15 mouse cellular contexts compared by ENCODE assay signal in the genomic region with DNA sequence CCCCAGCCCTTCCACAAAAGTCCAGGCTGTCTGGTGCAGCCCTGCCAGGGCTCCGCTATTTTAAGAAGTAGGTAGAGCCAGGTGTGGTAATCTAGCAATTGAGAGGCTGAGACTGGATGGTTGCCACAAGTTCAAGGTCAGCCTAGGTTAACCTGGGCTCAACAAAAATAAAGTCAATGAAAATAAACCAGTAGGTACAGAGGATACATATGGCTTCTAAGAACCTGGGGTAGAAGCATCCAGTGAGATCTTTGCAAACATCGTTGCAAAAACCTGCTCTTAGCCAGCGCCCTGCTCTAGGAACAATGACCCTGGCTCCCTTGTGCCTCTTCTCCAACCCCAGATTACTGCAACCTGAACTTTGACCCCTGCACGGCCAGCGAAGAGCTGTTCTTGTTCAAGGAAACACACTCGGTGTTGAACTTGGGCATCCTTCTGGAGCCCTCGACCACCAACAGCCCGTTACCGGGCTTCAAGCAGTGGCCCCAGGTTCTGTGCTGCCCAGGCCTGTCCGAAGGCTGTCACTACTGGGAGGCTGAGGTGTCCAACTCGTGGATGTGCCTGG. TPM values are rescaled to one million over a fixed set of nuclear protein-coding genes. Genes with fewer than 3 reads are reported as not detected.
DNase-seq lines count a peak whose midpoint lies in the region; ATAC-seq and TF ChIP-seq lines count a peak whose summit lies in the region.
"Had no signal": no experiment of that assay in that cellular context is flagged by ENCODE, and none has a peak within 500 bp of the region (broad histone marks: within the 10 kb centered on the region; RNA-seq: fewer than 3 reads in every experiment).

No protein-coding gene starts in this region.

- no peaks in the 10 kb centered on the region for H3K9me3 ChIP-seq in embryonic facial prominence, embryonic 15.5 days (replicated peaks)
- H3K9me3 ChIP-seq in embryonic facial prominence, embryonic 10.5 days, result no peaks in the 10 kb centered on the region
- H3K9me3 ChIP-seq in kidney, postnatal 0 days (replicated peaks; ENCODE audit: low read length), result no peaks in the 10 kb centered on the region
- H3K9me3 ChIP-seq in stomach, embryonic 15.5 days, result no peaks in the 10 kb centered on the region
- H3K9me3 ChIP-seq: limb, embryonic 12.5 days; midbrain, embryonic 15.5 days; neural tube, embryonic 13.5 days had no signal

- no peaks in the 10 kb centered on the region for H3K27me3 ChIP-seq in embryonic facial prominence, embryonic 15.5 days
- H3K27me3 ChIP-seq in embryonic facial prominence, embryonic 10.5 days (replicated peaks; ENCODE audit: low read depth, poor library complexity, severe bottlenecking), result no peaks in the 10 kb centered on the region; the same call in 1 of the 2 replicates
- no peaks in the 10 kb centered on the region for H3K27me3 ChIP-seq in kidney, postnatal 0 days (ENCODE audit: insufficient read depth, low read length)
- H3K27me3 ChIP-seq in stomach, embryonic 15.5 days (replicated peaks), result 0 out of 2 replicates have a peak, but pooled peaks cover 3% of the 10 kb centered on the region
- H3K27me3 ChIP-seq: limb, embryonic 12.5 days; midbrain, embryonic 15.5 days; neural tube, embryonic 13.5 days had no signal

- H3K27ac ChIP-seq in embryonic facial prominence, embryonic 15.5 days (replicated peaks), result no peak overlapping the region
- H3K27ac ChIP-seq in embryonic facial prominence, embryonic 10.5 days (replicated peaks), result no peak overlapping the region
- H3K27ac ChIP-seq in kidney, postnatal 0 days, result peak overlapping the region; percentile 89
- H3K27ac ChIP-seq in stomach, embryonic 15.5 days, result peak overlapping the region; percentile 33; the same call in 1 of the 2 replicates
- H3K27ac ChIP-seq in layer of hippocampus, adult 2 months, result no peak overlapping the region
- H3K27ac ChIP-seq: limb, embryonic 12.5 days; midbrain, embryonic 15.5 days; neural tube, embryonic 13.5 days had no signal

- no peaks in the 10 kb centered on the region for H3K36me3 ChIP-seq in embryonic facial prominence, embryonic 15.5 days
- H3K36me3 ChIP-seq in embryonic facial prominence, embryonic 10.5 days (replicated peaks), result no peaks in the 10 kb centered on the region
- no peaks in the 10 kb centered on the region for H3K36me3 ChIP-seq in kidney, postnatal 0 days (ENCODE audit: insufficient read depth, low read length)
- no peaks in the 10 kb centered on the region for H3K36me3 ChIP-seq in stomach, embryonic 15.5 days
- H3K36me3 ChIP-seq: limb, embryonic 12.5 days; midbrain, embryonic 15.5 days; neural tube, embryonic 13.5 days had no signal

- no peak for DNase-seq in embryonic facial prominence, embryonic 10.5 days (ENCODE audit: low spot score)
- peak; percentile 62 for DNase-seq in kidney, adult 11 months
- DNase-seq in kidney, postnatal 10 days, result no peak
- no peak for DNase-seq in kidney, postnatal 0 days (ENCODE audit: low spot score)
- no peak for DNase-seq in adrenal gland, postnatal 14 days
- DNase-seq in layer of hippocampus, adult 2 months (ENCODE audit: low spot score in 2 of 2), result no peak
- DNase-seq: gastrocnemius, postnatal 36 days; lung, postnatal 36 days had no signal

- H3K4me1 ChIP-seq in embryonic facial prominence, embryonic 15.5 days, result no peaks in the 10 kb centered on the region
- peaks cover 37% of the 10 kb centered on the region for H3K4me1 ChIP-seq in embryonic facial prominence, embryonic 10.5 days
- H3K4me1 ChIP-seq in kidney, postnatal 0 days (replicated peaks; ENCODE audit: insufficient read depth, low read length), result peaks cover 2% of the 10 kb centered on the region; the same call in 1 of the 2 replicates
- H3K4me1 ChIP-seq in stomach, embryonic 15.5 days, result peaks cover 8% of the 10 kb centered on the region
- H3K4me1 ChIP-seq: midbrain, embryonic 15.5 days; neural tube, embryonic 13.5 days had no signal

- no peak for TF ChIP-seq CTCF in kidney, postnatal 0 days (IDR thresholded peaks at IDR 0.05; ENCODE audit: low read depth)
- no peak for TF ChIP-seq CTCF in layer of hippocampus, adult 2 months (conservative IDR thresholded peaks at IDR 0.05)

- H3K9ac ChIP-seq in embryonic facial prominence, embryonic 15.5 days, result no peak overlapping the region
- H3K9ac ChIP-seq in kidney, postnatal 0 days (ENCODE audit: low read depth, low read length), result no peak overlapping the region
- H3K9ac ChIP-seq in stomach, embryonic 15.5 days, result no peak overlapping the region
- H3K9ac ChIP-seq: limb, embryonic 12.5 days; midbrain, embryonic 15.5 days; neural tube, embryonic 13.5 days had no signal

- WGBS in embryonic facial prominence, embryonic 15.5 days, result 81% methylated on average over 11 of the region's 11 CpGs
- WGBS in embryonic facial prominence, embryonic 10.5 days, result 86% methylated on average over 11 of the region's 11 CpGs
- 82% methylated on average over 11 of the region's 11 CpGs for WGBS in kidney, postnatal 0 days
- WGBS in stomach, embryonic 15.5 days, result 77% methylated on average over 11 of the region's 11 CpGs

- no peak overlapping the region for H3K4me3 ChIP-seq in embryonic facial prominence, embryonic 15.5 days (replicated peaks)
- H3K4me3 ChIP-seq in embryonic facial prominence, embryonic 10.5 days, result no peak overlapping the region
- H3K4me3 ChIP-seq in kidney, postnatal 0 days (replicated peaks; ENCODE audit: low read depth, low read length), result no peak overlapping the region
- H3K4me3 ChIP-seq in stomach, embryonic 15.5 days (replicated peaks), result no peak overlapping the region
- no peak overlapping the region for H3K4me3 ChIP-seq in layer of hippocampus, adult 2 months
- H3K4me3 ChIP-seq: limb, embryonic 12.5 days; midbrain, embryonic 15.5 days; neural tube, embryonic 13.5 days had no signal

- H3K4me2 ChIP-seq in embryonic facial prominence, embryonic 15.5 days (replicated peaks), result no peak overlapping the region
- H3K4me2 ChIP-seq in kidney, postnatal 0 days (ENCODE audit: low read length), result no peak overlapping the region
- H3K4me2 ChIP-seq in stomach, embryonic 15.5 days, result no peak overlapping the region
- H3K4me2 ChIP-seq: limb, embryonic 12.5 days; midbrain, embryonic 15.5 days; neural tube, embryonic 13.5 days had no signal

- ATAC-seq in embryonic facial prominence, embryonic 15.5 days (ENCODE audit: insufficient number of reproducible peaks, low FRiP score, low TSS enrichment, low read depth), result 0 out of 2 replicates have a peak, but pooled peaks have one; percentile 40
- no peak for ATAC-seq in kidney, postnatal 0 days (replicated peaks; ENCODE audit: low FRiP score, low read depth)
- ATAC-seq in stomach, embryonic 15.5 days (ENCODE audit: insufficient read depth, low FRiP score, low read depth), result no peak
- ATAC-seq: hindbrain, embryonic 16.5 days; midbrain, embryonic 15.5 days had no signal

RNA-seq across cellular contexts. Expression of a gene that starts 7.1 kb away (rescaled TPM):
- polyA plus RNA-seq in embryonic facial prominence, embryonic 15.5 days (2015; fragmentation: Nextera tagmentation; extraction: Ambion mirVana), result not detected in 2 replicates
- 0.15 TPM in 1 of 2 replicates, not detected in the other for polyA plus RNA-seq in embryonic facial prominence, embryonic 10.5 days (2016; fragmentation: Nextera tagmentation; extraction: Ambion mirVana)
- polyA plus RNA-seq in kidney, postnatal 0 days (2015; fragmentation: Nextera tagmentation; extraction: Ambion mirVana), result 0.13 and 0.49 TPM in 2 replicates
- polyA plus RNA-seq in stomach, embryonic 15.5 days (2015; fragmentation: Nextera tagmentation; extraction: Ambion mirVana), result 0.23 and 0.35 TPM in 2 replicates
- not detected in 2 replicates for total RNA-seq in adrenal gland, postnatal 14 days (2021)
- not detected for total RNA-seq in layer of hippocampus, adult 2 months (2021)
- total RNA-seq: gastrocnemius, postnatal 36 days had no signal
- polyA plus RNA-seq: limb, embryonic 12.5 days; midbrain, embryonic 15.5 days; neural tube, embryonic 13.5 days had no signal

RNA-seq across cellular contexts. Expression of a gene that starts 14.9 kb away (rescaled TPM):
- 0.22 and 0.36 TPM in 2 replicates for polyA plus RNA-seq in embryonic facial prominence, embryonic 15.5 days (2015; fragmentation: Nextera tagmentation; extraction: Ambion mirVana)
- 0.28 and 0.34 TPM in 2 replicates for polyA plus RNA-seq in embryonic facial prominence, embryonic 10.5 days (2016; fragmentation: Nextera tagmentation; extraction: Ambion mirVana)
- 47.7 and 51.1 TPM in 2 replicates for polyA plus RNA-seq in kidney, postnatal 0 days (2015; fragmentation: Nextera tagmentation; extraction: Ambion mirVana)
- polyA plus RNA-seq in stomach, embryonic 15.5 days (2015; fragmentation: Nextera tagmentation; extraction: Ambion mirVana), result 2.3 and 3.1 TPM in 2 replicates
- total RNA-seq in adrenal gland, postnatal 14 days (2021), result 1.2 and 1.3 TPM in 2 replicates
- not detected for total RNA-seq in layer of hippocampus, adult 2 months (2021)
- total RNA-seq: layer of hippocampus, postnatal 10 days had no signal
- polyA plus RNA-seq: limb, embryonic 12.5 days had no signal

RNA-seq across cellular contexts. Expression of a gene that starts 27.5 kb away (rescaled TPM):
- 18.1 and 18.5 TPM in 2 replicates for polyA plus RNA-seq in embryonic facial prominence, embryonic 15.5 days (2015; fragmentation: Nextera tagmentation; extraction: Ambion mirVana)
- 14.8 and 17.3 TPM in 2 replicates for polyA plus RNA-seq in embryonic facial prominence, embryonic 10.5 days (2016; fragmentation: Nextera tagmentation; extraction: Ambion mirVana)
- 19.8 and 22.2 TPM in 2 replicates for polyA plus RNA-seq in kidney, postnatal 0 days (2015; fragmentation: Nextera tagmentation; extraction: Ambion mirVana)
- polyA plus RNA-seq in stomach, embryonic 15.5 days (2015; fragmentation: Nextera tagmentation; extraction: Ambion mirVana), result 14.6 and 15.6 TPM in 2 replicates
- total RNA-seq in adrenal gland, postnatal 14 days (2021), result 39.1 and 45.2 TPM in 2 replicates
- total RNA-seq in layer of hippocampus, adult 2 months (2021), result 10 to 100 TPM; 74.5 to 74.6 TPM

RNA-seq across cellular contexts. Expression of a gene that starts 27.6 kb away (rescaled TPM):
- polyA plus RNA-seq in embryonic facial prominence, embryonic 15.5 days (2015; fragmentation: Nextera tagmentation; extraction: Ambion mirVana), result 815 and 841 TPM in 2 replicates
- 880 and 890 TPM in 2 replicates for polyA plus RNA-seq in embryonic facial prominence, embryonic 10.5 days (2016; fragmentation: Nextera tagmentation; extraction: Ambion mirVana)
- polyA plus RNA-seq in kidney, postnatal 0 days (2015; fragmentation: Nextera tagmentation; extraction: Ambion mirVana), result 1,541 and 1,578 TPM in 2 replicates
- 824 and 904 TPM in 2 replicates for polyA plus RNA-seq in stomach, embryonic 15.5 days (2015; fragmentation: Nextera tagmentation; extraction: Ambion mirVana)
- total RNA-seq in adrenal gland, postnatal 14 days (2021), result 857 and 919 TPM in 2 replicates
- 100 to 1,000 TPM; 467 to 494 TPM for total RNA-seq in layer of hippocampus, adult 2 months (2021)

RNA-seq across cellular contexts. Expression of a gene that starts 28.1 kb away (rescaled TPM):
- polyA plus RNA-seq in embryonic facial prominence, embryonic 15.5 days (2015; fragmentation: Nextera tagmentation; extraction: Ambion mirVana), result 8.9 and 9.8 TPM in 2 replicates
- 9.0 and 9.9 TPM in 2 replicates for polyA plus RNA-seq in embryonic facial prominence, embryonic 10.5 days (2016; fragmentation: Nextera tagmentation; extraction: Ambion mirVana)
- 6.9 and 8.3 TPM in 2 replicates for polyA plus RNA-seq in kidney, postnatal 0 days (2015; fragmentation: Nextera tagmentation; extraction: Ambion mirVana)
- 5.5 and 6.8 TPM in 2 replicates for polyA plus RNA-seq in stomach, embryonic 15.5 days (2015; fragmentation: Nextera tagmentation; extraction: Ambion mirVana)
- total RNA-seq in adrenal gland, postnatal 14 days (2021), result 6.9 and 9.1 TPM in 2 replicates
- total RNA-seq in layer of hippocampus, adult 2 months (2021), result 10 to 100 TPM; 10.4 to 10.9 TPM

Comparison
In these comparisons a context has a peak if more than half of its experiments do, and no peak if none do; other contexts are left out.
1. H3K27ac ChIP-seq: peak in kidney, postnatal 0 days (single experiment) and stomach, embryonic 15.5 days (single experiment); none in embryonic facial prominence, embryonic 15.5 days (single experiment), embryonic facial prominence, embryonic 10.5 days (single experiment) and layer of hippocampus, adult 2 months (single experiment).
2. RNA of a gene that starts 14.9 kb away (polyA plus RNA-seq): 47.7 to 51.1 TPM in kidney, postnatal 0 days; 2.3 to 3.1 TPM in stomach, embryonic 15.5 days, 0.22 to 0.36 TPM in embryonic facial prominence, embryonic 15.5 days and 0.28 to 0.34 TPM in embryonic facial prominence, embryonic 10.5 days; every median in the first group is over 10 times any median in the second.